Mouse (Mus musculus): ENCODE data around the gene Prkar2b.

GRCm38 (mm10) chr12:32057461-32058199 is 3.5 kb downstream of the Prkar2b start:
- TF ChIP-seq EP300 (IDR thresholded peaks at IDR 0.05; ENCODE audit: low read depth in 1 of 2, low read length in 2 of 2) (no peak), RAD21 (IDR thresholded peaks at IDR 0.05; ENCODE audit: low read depth, low read length) (no peak), NRF1 (IDR thresholded peaks at IDR 0.05; ENCODE audit: insufficient read depth, low read depth, low read length, poor library complexity, severe bottlenecking) (no peak)

Measured in MEL (cell line).